Mouse (Mus musculus): ENCODE data around the gene Fgfr2.

GRCm38 (mm10) chr7:132754389-132754750 is 368.8 kb downstream of the Fgfr2 start:
- TF ChIP-seq CTCF (IDR thresholded peaks at IDR 0.05; ENCODE audit: low read depth) (no peak), EP300 (IDR thresholded peaks at IDR 0.05; ENCODE audit: low read depth) (no peak)

All from liver, postnatal 0 days (tissue).